Mouse (Mus musculus) stomach, embryonic 15.5 days (tissue): Measurements from ENCODE around the gene Creb3l1. TPM values are rescaled to one million over a fixed set of nuclear protein-coding genes. Genes with fewer than 3 reads are reported as not detected.

Experiments
- ATAC-seq: fragments of 200-750 bp; cut with Nextera tagmentation; 2 replicates; pipeline ENCODE4 v1.8.0; 2017; ENCODE audit warnings: low read depth, moderate number of reproducible peaks, moderate TSS enrichment; ENCODE audit not compliant: insufficient read depth, low FRiP score
- H3K27ac ChIP-seq: fragments of 300-500 bp; sonication (generic); 2 replicates; pipeline ENCODE4 v1.5.1; 2015; ENCODE audit warnings: mild to moderate bottlenecking, inconsistent platforms
- H3K27me3 ChIP-seq: fragments of 300-500 bp; sonication (generic); replicated peaks from 2 replicates; pipeline ENCODE4 v1.6.1; 2015; ENCODE audit warnings: inconsistent platforms
- H3K36me3 ChIP-seq: fragments of 300-500 bp; sonication (generic); 2 replicates; pipeline ENCODE4 v1.6.1; 2015; ENCODE audit warnings: inconsistent platforms
- H3K4me1 ChIP-seq: fragments of 300-500 bp; sonication (generic); 2 replicates; pipeline ENCODE4 v1.6.1; 2015; ENCODE audit warnings: inconsistent platforms
- H3K4me2 ChIP-seq: fragments of 300-500 bp; sonication (generic); 2 replicates; pipeline ENCODE4 v1.6.1; 2015; ENCODE audit warnings: mild to moderate bottlenecking, inconsistent platforms
- H3K4me3 ChIP-seq: fragments of 300-500 bp; sonication (generic); replicated peaks from 2 replicates; pipeline ENCODE4 v1.5.1; 2015; ENCODE audit warnings: inconsistent platforms
- H3K9ac ChIP-seq: fragments of 300-500 bp; sonication (generic); 2 replicates; pipeline ENCODE4 v1.6.1; 2015; ENCODE audit warnings: inconsistent platforms
- H3K9me3 ChIP-seq: fragments of 300-500 bp; sonication (generic); 2 replicates; pipeline ENCODE4 v1.6.1; 2016; ENCODE audit warnings: inconsistent platforms
- WGBS: fragments of 180-500 bp; shearing (Covaris S2); methylation state at CpG from one replicate; pipeline ENCODE4 v1.1.7; 2015; 5-methylcytosine and 5-hydroxymethylcytosine counted together
- polyA plus RNA-seq: library from polyadenylated mRNA; unstranded; fragments of >200 nt; fragmentation: Nextera tagmentation; extraction: Ambion mirVana; gene quantifications from 2 replicates; pipeline ENCODE4 v1.2.1, GENCODE M21; 2015

Creb3l1 gene
- polyA plus RNA-seq, 1 experiment from 2014 or later: 20.6 TPM

GRCm38 (mm10) chr2:92011424-92012353 is 12.6 kb downstream of the Creb3l1 start:
- Histone ChIP-seq H3K4me1 (peaks cover 49% of the 10 kb centered on the region), H3K9ac (no peak overlapping the region), H3K4me2 (no peak overlapping the region), H3K36me3 (no peaks in the 10 kb centered on the region), H3K4me3 (no peak overlapping the region), H3K9me3 (no peaks in the 10 kb centered on the region), H3K27me3 (no peaks in the 10 kb centered on the region), H3K27ac (peak overlapping the region; percentile 72)
- no peak for ATAC-seq
- WGBS: 67% methylated on average over 12 of the region's 12 CpGs

GRCm38 (mm10) chr2:92008623-92009404 is 15.5 kb downstream of the Creb3l1 start:
- 3% methylated on average over 20 of the region's 20 CpGs for WGBS
- ATAC-seq: no peak
- H3K9me3 ChIP-seq: no peaks in the 10 kb centered on the region

GRCm38 (mm10) chr2:92007933-92008622 is 16.2 kb downstream of the Creb3l1 start:
- H3K27ac ChIP-seq: peak overlapping the region; percentile 95
- H3K4me3 ChIP-seq: peak overlapping the region; percentile 46
- H3K36me3 ChIP-seq: no peaks in the 10 kb centered on the region
- H3K9me3 ChIP-seq: no peaks in the 10 kb centered on the region
- peaks cover 47% of the 10 kb centered on the region for H3K4me1 ChIP-seq
- peak; percentile 94 for ATAC-seq
- H3K9ac ChIP-seq: peak overlapping the region; percentile 26; the same call in 1 of the 2 replicates
- H3K4me2 ChIP-seq: peak overlapping the region; percentile 94
- under 1% methylated on average over 34 of the region's 34 CpGs for WGBS
- H3K27me3 ChIP-seq: no peaks in the 10 kb centered on the region

More at GRCm38 (mm10) chr2:92008623-92009404, 15.5 kb downstream of the Creb3l1 start:
- Histone ChIP-seq H3K4me2 (peak overlapping the region; percentile 94), H3K36me3 (no peaks in the 10 kb centered on the region), H3K27me3 (no peaks in the 10 kb centered on the region), H3K4me1 (peaks cover 53% of the 10 kb centered on the region), H3K4me3 (peak overlapping the region; percentile 46), H3K27ac (peak overlapping the region; percentile 95), H3K9ac (peak overlapping the region; percentile 26; the same call in 1 of the 2 replicates)

GRCm38 (mm10) chr2:92006983-92007921 is 17.1 kb downstream of the Creb3l1 start:
- peak overlapping the region; percentile 94 for H3K4me2 ChIP-seq
- H3K36me3 ChIP-seq: no peaks in the 10 kb centered on the region
- H3K27me3 ChIP-seq: no peaks in the 10 kb centered on the region
- peak overlapping the region; percentile 95 for H3K27ac ChIP-seq
- ATAC-seq: peak; percentile 19; the same call in 1 of the 2 replicates
- H3K4me3 ChIP-seq: peak overlapping the region; percentile 46
- H3K9me3 ChIP-seq: no peaks in the 10 kb centered on the region
- WGBS: 1% methylated on average over 28 of the region's 28 CpGs
- peak overlapping the region; percentile 20; the same call in 1 of the 2 replicates for H3K9ac ChIP-seq
- peaks cover 39% of the 10 kb centered on the region for H3K4me1 ChIP-seq

GRCm38 (mm10) chr2:92006491-92006890 is 17.8 kb downstream of the Creb3l1 start:
- WGBS: 51% methylated on average over 6 of the region's 6 CpGs
- no peaks in the 10 kb centered on the region for H3K27me3 ChIP-seq
- H3K36me3 ChIP-seq: peaks cover 3% of the 10 kb centered on the region
- H3K27ac ChIP-seq: peak overlapping the region; percentile 95
- no peak overlapping the region for H3K9ac ChIP-seq
- no peaks in the 10 kb centered on the region for H3K9me3 ChIP-seq
- no peak overlapping the region for H3K4me3 ChIP-seq
- peaks cover 32% of the 10 kb centered on the region for H3K4me1 ChIP-seq
- no peak for ATAC-seq
- H3K4me2 ChIP-seq: peak overlapping the region; percentile 94

- no peak overlapping the region for H3K4me3 ChIP-seq
- no peaks in the 10 kb centered on the region for H3K27me3 ChIP-seq
- 44% methylated on average over 7 of the region's 7 CpGs for WGBS
- H3K4me1 ChIP-seq: peaks cover 30% of the 10 kb centered on the region
- H3K27ac ChIP-seq: peak overlapping the region; percentile 61
- H3K9ac ChIP-seq: no peak overlapping the region
- H3K9me3 ChIP-seq: no peaks in the 10 kb centered on the region
- peaks cover 7% of the 10 kb centered on the region for H3K36me3 ChIP-seq
- H3K4me2 ChIP-seq: no peak overlapping the region
- ATAC-seq: 0 out of 2 replicates have a peak, but pooled peaks have one; percentile 29
Measured at GRCm38 (mm10) chr2:92004617-92005016, 19.7 kb downstream of the Creb3l1 start.

GRCm38 (mm10) chr2:91997905-91998608 is 26.2 kb downstream of the Creb3l1 start:
- no peak overlapping the region for H3K27ac ChIP-seq
- H3K27me3 ChIP-seq: no peaks in the 10 kb centered on the region
- H3K4me3 ChIP-seq: no peak overlapping the region
- H3K4me1 ChIP-seq: 0 out of 2 replicates have a peak, but pooled peaks cover 5% of the 10 kb centered on the region
- no peaks in the 10 kb centered on the region for H3K9me3 ChIP-seq
- no peak overlapping the region for H3K4me2 ChIP-seq
- H3K36me3 ChIP-seq: peaks cover 7% of the 10 kb centered on the region
- WGBS: 84% methylated on average over 16 of the region's 16 CpGs
- no peak for ATAC-seq
- no peak overlapping the region for H3K9ac ChIP-seq

- Histone ChIP-seq H3K4me3 (no peak overlapping the region), H3K27ac (peak overlapping the region; percentile 81), H3K9ac (no peak overlapping the region), H3K9me3 (no peaks in the 10 kb centered on the region), H3K4me2 (peak overlapping the region; percentile 13; the same call in 1 of the 2 replicates), H3K27me3 (no peaks in the 10 kb centered on the region), H3K36me3 (peaks cover 4% of the 10 kb centered on the region; the same call in 1 of the 2 replicates), H3K4me1 (0 out of 2 replicates have a peak, but pooled peaks cover 5% of the 10 kb centered on the region)
- peak; percentile 82 for ATAC-seq
- WGBS: 49% methylated on average over 5 of the region's 5 CpGs
Measured at GRCm38 (mm10) chr2:91996006-91996405, 28.3 kb downstream of the Creb3l1 start.

- Histone ChIP-seq H3K4me1 (0 out of 2 replicates have a peak, but pooled peaks cover 5% of the 10 kb centered on the region), H3K4me3 (no peak overlapping the region), H3K36me3 (peaks cover 20% of the 10 kb centered on the region), H3K4me2 (no peak overlapping the region), H3K9ac (no peak overlapping the region), H3K27ac (no peak overlapping the region), H3K27me3 (no peaks in the 10 kb centered on the region), H3K9me3 (no peaks in the 10 kb centered on the region)
- WGBS: 74% methylated on average over 3 of the region's 3 CpGs
- no peak for ATAC-seq
Measured at GRCm38 (mm10) chr2:91993409-91993808, 30.9 kb downstream of the Creb3l1 start.

- Histone ChIP-seq H3K4me3 (no peak overlapping the region), H3K4me1 (0 out of 2 replicates have a peak, but pooled peaks cover 6% of the 10 kb centered on the region), H3K4me2 (no peak overlapping the region), H3K27ac (no peak overlapping the region), H3K9ac (no peak overlapping the region), H3K9me3 (no peaks in the 10 kb centered on the region), H3K36me3 (peaks cover 20% of the 10 kb centered on the region), H3K27me3 (no peaks in the 10 kb centered on the region)
- no peak for ATAC-seq
Measured at GRCm38 (mm10) chr2:91989750-91990149, 34.6 kb downstream of the Creb3l1 start.
